Mouse (Mus musculus): Measurements from ENCODE around the gene Gen1.

The Gen1 gene

DNA sequence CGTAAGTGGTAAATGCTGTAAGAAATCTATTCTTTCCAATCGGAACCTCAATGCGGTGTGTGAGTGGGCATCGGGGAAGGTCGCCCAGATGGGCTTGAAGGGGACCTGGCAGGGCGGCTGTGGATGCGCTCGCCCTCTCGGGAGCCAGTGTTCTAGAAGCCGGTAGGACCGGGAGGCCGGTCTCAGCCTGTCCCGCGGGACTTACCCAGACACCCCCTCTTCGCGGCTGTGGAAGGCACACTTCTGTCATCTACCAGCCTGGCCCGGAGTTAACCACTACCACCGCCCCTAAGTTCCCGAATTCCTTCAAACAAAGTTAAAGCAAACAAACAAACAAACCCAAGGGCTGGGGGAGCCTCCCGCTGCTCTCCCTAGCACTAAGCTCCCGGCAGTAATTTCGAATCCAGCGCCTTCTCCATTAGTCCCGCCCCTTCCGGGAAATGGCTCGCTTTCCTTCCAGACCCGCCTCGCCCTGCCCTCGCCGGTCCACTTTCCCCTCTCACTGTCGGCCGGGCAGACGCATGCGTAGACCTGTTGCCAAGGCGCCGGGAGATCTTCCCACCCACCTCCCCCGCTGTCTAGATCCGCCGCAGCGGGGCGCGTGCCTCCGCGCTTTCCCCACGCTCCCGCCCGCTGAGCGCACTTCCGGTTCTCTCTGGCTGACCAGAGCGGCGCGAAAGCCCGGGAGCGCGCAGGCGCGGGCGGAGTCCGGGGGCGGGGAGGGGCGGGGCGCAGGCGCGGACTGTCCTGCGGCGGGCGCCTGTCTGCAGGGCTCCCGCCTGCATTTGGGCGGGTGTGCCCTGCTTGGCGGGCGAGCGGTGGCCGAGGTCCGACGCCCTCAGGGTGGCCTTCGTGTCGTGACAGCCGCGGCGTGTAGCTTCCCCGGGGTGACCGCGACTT, at the start of gene Gen1, which contains the start of gene Smc6:
TSS of gene Gen1 (minus strand) at position 420 of the 900 bp plus-strand sequence.
TSS of gene Smc6 (plus strand) at position 505 of the 900 bp plus-strand sequence.
- DNase-seq (ENCODE audit: low spot score): peak; percentile 86

- no peak for DNase-seq (ENCODE audit: low spot score)
Measured at GRCm38 (mm10) chr12:11313840-11314239, 48.2 kb upstream of the Gen1 start.

- DNase-seq (ENCODE audit: low spot score): no peak
Measured at GRCm38 (mm10) chr12:11311106-11311505, 45.5 kb upstream of the Gen1 start.

GRCm38 (mm10) chr12:11306753-11307645, 41.4 kb upstream of the Gen1 start:
- no peak for DNase-seq (ENCODE audit: low spot score)

GRCm38 (mm10) chr12:11300858-11301257, 35.3 kb upstream of the Gen1 start:
- DNase-seq (ENCODE audit: low spot score): no peak

DNA sequence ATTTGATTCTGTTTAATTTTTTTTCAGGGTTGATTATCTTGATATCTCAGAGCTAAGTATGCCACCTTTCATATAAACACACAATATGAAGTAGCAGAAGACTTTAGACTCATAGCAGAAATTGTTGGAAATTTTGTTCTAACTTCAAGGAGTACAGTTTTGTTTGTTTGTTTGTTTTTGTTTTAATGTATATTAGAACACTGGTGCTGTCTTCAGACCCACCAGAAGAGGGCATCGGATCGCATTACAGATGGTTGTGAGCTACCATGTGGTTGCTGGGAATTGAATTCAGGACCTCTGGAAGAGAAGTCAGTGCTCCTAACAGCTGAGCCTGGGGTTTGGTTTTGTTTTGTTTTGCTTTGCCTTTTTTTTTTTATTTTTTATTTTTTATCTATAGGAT, 20.8 kb upstream of the Gen1 start:
- DNase-seq (ENCODE audit: low spot score): no peak

- DNase-seq (ENCODE audit: low spot score): no peak
Measured at GRCm38 (mm10) chr12:11281584-11281983, 16.0 kb upstream of the Gen1 start.

DNA sequence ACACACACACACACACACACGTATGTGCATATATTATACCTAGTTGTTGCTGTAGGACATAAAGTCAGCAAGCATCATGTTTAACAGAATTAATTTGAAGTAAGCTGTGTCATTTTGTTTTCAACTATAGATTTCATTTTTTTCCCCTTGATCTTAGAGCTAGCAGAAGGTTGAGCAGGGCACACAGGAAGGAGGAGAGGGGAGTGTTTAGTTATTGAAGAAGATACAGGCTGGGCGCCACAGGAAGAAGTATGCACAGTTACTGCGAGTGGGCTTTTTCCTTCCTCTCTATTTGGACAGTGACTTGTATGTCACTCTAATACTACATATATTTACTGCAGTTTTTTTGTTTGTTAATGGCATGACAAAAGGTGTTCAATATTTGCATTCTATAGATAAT, 14.3 kb upstream of the Gen1 start:
- DNase-seq (ENCODE audit: low spot score): no peak

GRCm38 (mm10) chr12:11277207-11277606, 11.6 kb upstream of the Gen1 start:
- DNase-seq (ENCODE audit: low spot score): no peak

DNA sequence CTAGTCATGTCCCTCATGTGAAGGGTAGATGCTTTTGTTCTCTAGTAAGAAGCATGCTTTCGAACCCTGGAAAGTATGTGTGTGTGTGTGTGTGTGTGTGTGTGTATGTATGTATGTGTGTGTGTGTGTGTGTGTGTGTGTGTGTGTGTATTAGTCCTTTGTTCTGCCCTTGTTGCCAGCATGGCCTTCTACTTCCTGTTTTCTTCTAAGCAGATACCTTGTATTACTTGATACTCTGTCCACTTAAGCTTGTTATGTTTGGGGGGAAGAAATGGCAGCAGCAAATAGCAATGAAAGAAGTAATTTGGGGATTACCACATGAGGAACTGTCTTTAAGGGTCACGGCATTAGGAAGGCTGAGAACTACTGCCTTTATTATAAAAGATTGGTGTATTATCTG, 11.0 kb upstream of the Gen1 start:
- no peak for DNase-seq (ENCODE audit: low spot score)

GRCm38 (mm10) chr12:11273185-11273584, 7.6 kb upstream of the Gen1 start:
- no peak for DNase-seq (ENCODE audit: low spot score)

- no peak for DNase-seq (ENCODE audit: low spot score)
Measured at GRCm38 (mm10) chr12:11272568-11272967, 7.0 kb upstream of the Gen1 start.

DNA sequence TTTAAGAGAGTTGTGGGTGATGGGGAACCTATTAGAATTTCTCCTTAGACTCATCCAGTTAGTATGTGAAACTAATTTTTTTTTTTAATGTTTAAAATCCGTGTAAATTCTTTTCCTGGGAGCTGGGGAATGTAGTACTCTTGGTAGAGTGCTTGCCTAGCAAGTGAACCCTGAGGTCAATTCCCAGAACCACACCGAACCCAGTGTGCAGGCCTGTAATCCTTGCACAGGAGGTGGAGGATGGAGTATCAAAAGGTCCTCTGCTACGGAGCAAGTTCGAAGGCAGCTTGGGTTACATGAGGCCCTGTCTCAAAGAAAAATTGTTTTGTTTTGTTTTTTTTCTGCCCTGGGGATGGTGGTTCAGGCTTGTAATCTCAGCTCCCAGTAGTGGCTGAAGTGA, 1.4 kb upstream of the Gen1 start:
- no peak for DNase-seq (ENCODE audit: low spot score)

- no peak for DNase-seq (ENCODE audit: low spot score)
Measured at GRCm38 (mm10) chr12:11266282-11266985, 833 bp upstream of the Gen1 start.

DNA sequence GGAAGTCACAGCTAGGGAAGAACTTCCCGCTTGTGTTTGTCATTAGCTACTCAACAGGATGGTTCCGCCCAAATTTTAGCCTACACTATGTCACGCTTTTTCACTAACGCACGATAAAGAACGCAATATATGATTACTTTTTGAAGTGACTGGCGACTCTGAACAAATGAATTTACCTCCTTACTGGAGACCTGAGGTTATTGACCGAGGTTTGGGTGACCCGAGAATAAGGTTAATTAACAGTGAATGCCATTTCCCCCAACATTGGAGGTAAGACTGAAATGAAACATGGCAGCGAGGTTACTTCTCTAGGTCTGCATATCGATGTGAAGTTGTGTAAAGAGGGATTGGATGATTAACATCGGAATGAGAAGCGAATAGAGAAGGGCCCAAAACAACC, 706 bp downstream of the Gen1 start:
- no peak for DNase-seq (ENCODE audit: low spot score)

DNA sequence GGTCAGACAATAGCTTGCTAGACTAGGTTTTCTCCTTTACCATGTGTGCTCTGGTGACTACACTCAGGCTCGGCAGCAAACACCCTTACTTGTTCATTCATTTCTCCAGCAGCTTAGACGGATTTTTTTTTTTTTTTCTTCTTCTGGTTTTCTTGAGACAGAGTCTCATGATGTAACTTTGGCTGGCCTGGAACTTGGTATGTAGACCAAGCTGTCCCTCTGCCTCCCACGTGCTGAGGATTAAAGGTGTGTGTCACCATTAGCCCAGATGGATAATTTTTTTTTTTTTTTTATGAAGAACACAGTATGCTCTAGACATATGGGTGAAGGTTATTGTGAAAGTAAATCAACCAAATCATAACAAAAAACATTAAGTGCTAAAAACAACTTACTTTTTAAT, 15.3 kb downstream of the Gen1 start:
- DNase-seq (ENCODE audit: low spot score): no peak

GRCm38 (mm10) chr12:11247460-11247859, 18.1 kb downstream of the Gen1 start:
- no peak for DNase-seq (ENCODE audit: low spot score)

DNA sequence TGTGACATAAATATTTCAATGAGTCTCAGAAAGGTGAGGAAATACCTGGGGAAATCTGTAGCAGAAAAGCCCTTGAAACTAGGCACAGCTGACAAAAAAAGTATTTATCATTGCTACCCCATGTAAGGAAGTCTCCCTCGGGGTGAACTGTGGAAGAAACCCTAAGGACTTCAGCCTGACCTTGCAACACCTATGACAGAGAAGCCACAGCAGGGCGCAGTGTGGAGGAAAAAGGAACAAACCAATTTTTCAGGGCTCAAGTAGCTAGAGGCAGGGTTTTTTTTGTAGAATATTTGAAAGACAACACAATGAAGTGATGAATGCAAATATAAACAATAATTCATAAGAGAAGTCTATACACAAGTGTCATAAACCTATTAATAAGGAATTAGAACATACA, 29.6 kb downstream of the Gen1 start:
- no peak for DNase-seq (ENCODE audit: low spot score)

DNA sequence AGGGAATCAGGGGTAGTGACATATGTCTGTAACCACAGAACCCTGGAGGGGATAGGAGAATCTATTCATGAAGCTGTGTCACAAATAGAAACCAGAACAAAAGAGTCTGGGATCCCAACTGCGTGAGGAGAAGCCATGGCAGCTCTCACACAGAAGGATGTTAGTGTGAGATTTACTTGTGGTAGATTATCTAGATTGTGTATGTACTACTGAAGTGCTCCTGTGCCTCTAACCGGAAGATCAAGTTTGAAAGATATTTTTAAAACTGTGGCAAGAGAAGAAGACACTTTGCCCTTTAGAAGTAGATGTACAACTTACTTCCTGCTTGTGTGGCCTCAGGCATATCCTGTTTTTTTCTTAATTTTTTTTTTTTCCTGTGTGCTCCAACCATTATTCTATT, 35.3 kb downstream of the Gen1 start:
- DNase-seq (ENCODE audit: low spot score): no peak

- DNase-seq (ENCODE audit: low spot score): no peak
Measured at GRCm38 (mm10) chr12:11226529-11227268, 38.9 kb downstream of the Gen1 start.

- no peak for DNase-seq (ENCODE audit: low spot score)
Measured at GRCm38 (mm10) chr12:11226123-11226522, 39.5 kb downstream of the Gen1 start.

- DNase-seq (ENCODE audit: low spot score): no peak
Measured at GRCm38 (mm10) chr12:11224722-11225121, 40.9 kb downstream of the Gen1 start.

Data from left cerebral cortex, adult 11 months (tissue).